Mouse (Mus musculus) forebrain, embryonic 12.5 days (tissue): ENCODE measurements around the gene Aqp1. TPM values are rescaled to one million over a fixed set of nuclear protein-coding genes. Genes with fewer than 3 reads are reported as not detected.

Experiments
- ATAC-seq: fragments of 200-750 bp; cut with Nextera tagmentation; 2 replicates; pipeline ENCODE4 v1.8.0; 2017; ENCODE audit warnings: moderate TSS enrichment; ENCODE audit not compliant: low FRiP score
- H3K27ac ChIP-seq: fragments of 300-500 bp; sonication (generic); 2 replicates; pipeline ENCODE4 v1.5.1; 2016; ENCODE audit warnings: mild to moderate bottlenecking
- H3K27me3 ChIP-seq: fragments of 300-500 bp; sonication (generic); 2 replicates; pipeline ENCODE4 v1.6.1; 2016; ENCODE audit warnings: mild to moderate bottlenecking
- H3K36me3 ChIP-seq: fragments of 300-500 bp; sonication (generic); replicated peaks from 2 replicates; pipeline ENCODE4 v1.6.1; 2016; ENCODE audit warnings: mild to moderate bottlenecking
- H3K4me1 ChIP-seq: fragments of 300-500 bp; sonication (generic); 2 replicates; pipeline ENCODE4 v1.6.1; 2016
- H3K4me2 ChIP-seq: fragments of 300-500 bp; sonication (generic); 2 replicates; pipeline ENCODE4 v1.6.1; 2016; ENCODE audit warnings: mild to moderate bottlenecking, moderate library complexity
- H3K4me3 ChIP-seq: fragments of 300-500 bp; sonication (generic); replicated peaks from 2 replicates; pipeline ENCODE4 v1.5.1; 2016; ENCODE audit warnings: mild to moderate bottlenecking
- H3K9ac ChIP-seq: fragments of 300-500 bp; sonication (generic); 2 replicates; pipeline ENCODE4 v1.6.1; 2016; ENCODE audit warnings: mild to moderate bottlenecking
- H3K9me3 ChIP-seq: fragments of 300-500 bp; sonication (generic); 2 replicates; pipeline ENCODE4 v1.6.1; 2016
- WGBS: fragments of 180-500 bp; shearing (Covaris S2); methylation state at CpG from one replicate; pipeline ENCODE4 v1.1.7; 2016; 5-methylcytosine and 5-hydroxymethylcytosine counted together
- polyA plus RNA-seq: library from polyadenylated mRNA; unstranded; fragments of >200 nt; fragmentation: Nextera tagmentation; extraction: Ambion mirVana; gene quantifications from 2 replicates; pipeline ENCODE4 v1.2.1, GENCODE M21; 2016

Gene Aqp1
- 3.2 and 4.9 TPM in 2 replicates for polyA plus RNA-seq

DNA sequence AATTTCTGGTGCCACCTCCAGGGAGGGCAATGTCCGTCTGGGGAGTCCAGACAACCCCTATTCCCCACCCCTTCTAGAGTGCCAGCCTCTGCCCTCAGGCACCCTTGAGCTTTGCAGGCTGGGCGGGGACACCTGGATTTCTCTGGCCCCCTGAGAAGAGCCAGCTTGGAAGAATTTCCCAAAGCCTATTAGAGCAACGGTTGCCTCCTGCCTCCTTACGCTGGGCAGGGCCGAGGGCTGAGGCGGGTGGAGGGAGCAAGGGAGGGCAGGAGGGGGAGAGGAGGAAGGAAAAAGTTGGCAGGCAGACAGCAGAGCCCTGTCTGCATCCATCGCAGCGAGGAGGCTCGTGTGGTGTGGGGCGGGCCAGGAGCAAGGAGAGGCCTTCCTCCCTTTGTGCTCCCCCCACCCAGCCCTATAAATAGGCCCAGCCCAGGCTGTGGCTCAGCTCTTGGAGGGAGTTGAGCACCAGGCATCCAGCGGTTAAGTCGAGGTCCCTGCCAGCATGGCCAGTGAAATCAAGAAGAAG lies at the start of gene Aqp1:
Gene Aqp1 (plus strand): TSS at position 444 of the 526 bp plus-strand sequence.
- no peak within 1 kb of the TSS for H3K9ac ChIP-seq
- peak; percentile 70 for ATAC-seq
- H3K4me3 ChIP-seq, result no peak within 1 kb of the TSS
- no peaks in the 10 kb centered on the region for H3K36me3 ChIP-seq
- no peak within 1 kb of the TSS for H3K27ac ChIP-seq
- no peak within 1 kb of the TSS for H3K4me2 ChIP-seq
- WGBS, result 16% methylated on average over 12 of the region's 12 CpGs
- no peaks in the 10 kb centered on the region for H3K9me3 ChIP-seq
- peaks cover 18% of the 10 kb centered on the region for H3K4me1 ChIP-seq
- peaks cover 3% of the 10 kb centered on the region; the same call in 1 of the 2 replicates for H3K27me3 ChIP-seq

DNA sequence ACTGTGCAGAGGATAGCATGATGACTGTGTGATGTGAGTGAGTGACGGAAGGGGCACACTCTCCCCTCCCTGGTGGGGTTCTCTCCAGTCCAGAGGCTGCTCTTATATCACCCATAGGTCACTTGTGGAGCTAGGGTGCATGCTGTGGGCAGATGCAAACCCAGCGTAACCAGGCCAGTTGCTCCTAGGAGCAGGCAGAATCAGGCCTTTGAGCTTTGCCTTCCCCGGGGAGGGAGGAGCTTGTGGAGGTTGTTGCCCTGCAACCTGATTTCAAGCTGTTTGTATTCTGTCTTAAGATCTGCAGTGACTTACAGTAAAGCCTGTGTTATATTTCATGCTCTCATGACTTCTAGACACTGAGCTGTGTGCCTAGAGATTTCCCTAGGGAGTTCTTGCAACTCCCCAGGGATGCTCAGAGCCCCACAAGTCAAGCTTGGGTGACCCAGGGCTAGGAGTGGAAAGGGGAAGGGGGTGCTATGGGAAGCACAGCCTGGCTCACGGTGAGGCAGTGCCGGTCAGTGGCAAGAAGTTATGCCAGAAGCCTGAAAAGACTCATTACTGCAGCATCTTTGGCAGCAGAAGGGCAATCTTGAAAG lies 48.1 kb upstream of the Aqp1 start:
- Histone ChIP-seq H3K9ac (no peak overlapping the region), H3K27ac (no peak overlapping the region), H3K27me3 (no peaks in the 10 kb centered on the region), H3K36me3 (peaks cover 15% of the 10 kb centered on the region), H3K4me1 (no peaks in the 10 kb centered on the region), H3K4me2 (no peak overlapping the region), H3K4me3 (no peak overlapping the region), H3K9me3 (no peaks in the 10 kb centered on the region)
- WGBS, result 95% methylated on average over 5 of the region's 5 CpGs
- ATAC-seq, result no peak

DNA sequence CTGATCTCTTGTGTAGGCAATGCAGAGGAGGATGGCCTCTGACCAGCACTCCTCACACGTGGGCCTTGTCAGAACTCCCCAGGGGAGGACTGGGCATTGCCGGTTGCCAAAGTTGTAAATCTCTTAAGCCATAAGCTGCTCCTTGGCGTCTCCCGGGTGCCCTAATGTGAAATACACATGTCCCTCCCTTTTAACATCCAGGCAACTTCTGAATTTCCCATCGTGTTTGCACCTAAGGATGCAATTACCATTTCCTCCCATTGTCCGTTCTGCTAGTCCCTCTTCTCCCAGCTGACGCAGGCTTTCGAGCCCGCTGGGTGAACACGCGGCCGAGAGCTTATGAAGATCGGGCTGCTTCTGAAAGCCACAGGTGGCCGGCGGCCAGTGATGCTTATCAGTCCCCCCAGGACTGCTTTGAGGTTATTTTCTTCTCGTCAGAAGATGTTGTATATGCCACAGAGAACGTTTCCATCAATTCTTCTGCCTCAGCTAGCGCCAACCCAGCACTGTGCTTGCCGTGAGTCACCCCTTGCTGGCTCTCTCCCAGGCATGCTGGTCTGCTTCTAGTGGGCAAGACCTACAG lies 41.6 kb upstream of the Aqp1 start:
- no peak overlapping the region for H3K9ac ChIP-seq
- peaks cover 32% of the 10 kb centered on the region for H3K36me3 ChIP-seq
- no peak overlapping the region for H3K4me3 ChIP-seq
- H3K27me3 ChIP-seq, result no peaks in the 10 kb centered on the region
- no peaks in the 10 kb centered on the region for H3K9me3 ChIP-seq
- no peak overlapping the region for H3K4me2 ChIP-seq
- no peak for ATAC-seq
- WGBS, result 74% methylated on average over 19 of the region's 19 CpGs
- no peak overlapping the region for H3K27ac ChIP-seq
- no peaks in the 10 kb centered on the region for H3K4me1 ChIP-seq

DNA sequence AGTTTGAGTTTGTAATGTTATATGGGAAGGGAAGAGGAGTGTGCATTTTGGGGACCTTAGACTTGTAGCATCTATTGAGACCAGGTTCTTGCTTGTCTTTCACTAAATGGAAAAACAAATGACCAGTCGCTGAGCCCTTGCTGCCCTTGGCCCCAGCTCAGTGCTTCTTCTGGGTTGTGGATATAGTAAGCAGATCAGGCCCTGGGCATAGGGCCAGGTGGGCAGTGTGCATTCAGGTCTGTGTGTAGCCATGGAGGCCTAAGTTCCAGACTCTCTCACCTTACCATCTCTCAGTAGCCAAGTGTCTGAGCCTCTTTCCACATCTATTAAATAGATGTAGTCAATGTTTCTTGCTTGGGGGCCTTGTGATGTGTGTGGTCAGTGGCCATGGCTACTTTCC lies 40.9 kb upstream of the Aqp1 start:
- Histone ChIP-seq H3K4me1 (no peaks in the 10 kb centered on the region), H3K36me3 (peaks cover 36% of the 10 kb centered on the region)

DNA sequence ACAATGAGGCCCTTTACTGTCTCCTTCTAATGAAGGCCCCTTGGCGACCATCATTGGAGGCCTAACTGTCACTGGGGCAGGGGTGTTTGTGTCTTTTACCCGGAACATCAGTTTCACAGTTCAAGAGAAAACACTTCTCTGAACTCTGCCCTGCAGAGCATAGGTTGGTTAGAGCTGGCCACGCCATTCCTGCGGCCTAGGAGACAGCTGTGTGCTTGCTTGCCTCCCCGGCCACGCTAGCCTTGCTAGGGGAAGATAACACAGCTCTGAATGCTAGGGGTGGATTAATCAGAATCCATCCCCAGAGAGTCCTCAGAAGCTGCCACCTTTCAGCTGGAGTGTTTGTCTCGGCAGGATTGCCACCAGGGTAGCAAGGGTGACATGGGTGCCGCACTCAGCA lies 36.8 kb upstream of the Aqp1 start:
- Histone ChIP-seq H3K36me3 (peaks cover 46% of the 10 kb centered on the region), H3K27me3 (no peaks in the 10 kb centered on the region), H3K9me3 (no peaks in the 10 kb centered on the region), H3K27ac (no peak overlapping the region), H3K4me3 (no peak overlapping the region), H3K9ac (no peak overlapping the region), H3K4me2 (no peak overlapping the region), H3K4me1 (no peaks in the 10 kb centered on the region)
- 92% methylated on average over 8 of the region's 8 CpGs for WGBS
- no peak for ATAC-seq

More for the DNA sequence above, 40.9 kb upstream of the Aqp1 start:
- no peak for ATAC-seq
- Histone ChIP-seq H3K9ac (no peak overlapping the region), H3K27ac (no peak overlapping the region), H3K9me3 (no peaks in the 10 kb centered on the region), H3K4me2 (no peak overlapping the region), H3K4me3 (no peak overlapping the region), H3K27me3 (no peaks in the 10 kb centered on the region)
- WGBS, result 94% methylated on average over 1 of the region's 1 CpGs

DNA sequence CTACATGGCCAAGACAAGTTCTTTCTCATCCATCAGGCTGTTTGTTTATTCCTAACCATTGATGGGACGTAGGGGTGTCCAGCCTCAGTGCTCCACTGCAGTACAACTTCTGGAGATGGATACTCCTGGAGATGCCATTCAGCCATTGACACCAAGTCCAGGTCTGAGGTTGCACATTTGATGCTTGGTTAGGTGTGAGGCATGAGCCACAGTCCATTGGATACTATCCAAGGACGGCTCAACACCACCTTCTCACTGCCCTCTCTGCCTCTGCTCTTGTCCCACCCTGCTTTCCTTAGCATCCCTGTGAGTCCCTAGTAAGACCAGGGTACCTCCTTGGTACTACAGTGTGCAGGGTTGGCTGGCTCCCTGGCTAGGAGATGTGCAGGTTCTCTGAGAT lies 36.3 kb upstream of the Aqp1 start:
- Histone ChIP-seq H3K4me1 (no peaks in the 10 kb centered on the region), H3K27me3 (no peaks in the 10 kb centered on the region), H3K4me3 (no peak overlapping the region), H3K9ac (no peak overlapping the region), H3K9me3 (no peaks in the 10 kb centered on the region), H3K36me3 (peaks cover 43% of the 10 kb centered on the region), H3K27ac (no peak overlapping the region), H3K4me2 (no peak overlapping the region)
- WGBS, result 85% methylated on average over 2 of the region's 2 CpGs
- no peak for ATAC-seq

DNA sequence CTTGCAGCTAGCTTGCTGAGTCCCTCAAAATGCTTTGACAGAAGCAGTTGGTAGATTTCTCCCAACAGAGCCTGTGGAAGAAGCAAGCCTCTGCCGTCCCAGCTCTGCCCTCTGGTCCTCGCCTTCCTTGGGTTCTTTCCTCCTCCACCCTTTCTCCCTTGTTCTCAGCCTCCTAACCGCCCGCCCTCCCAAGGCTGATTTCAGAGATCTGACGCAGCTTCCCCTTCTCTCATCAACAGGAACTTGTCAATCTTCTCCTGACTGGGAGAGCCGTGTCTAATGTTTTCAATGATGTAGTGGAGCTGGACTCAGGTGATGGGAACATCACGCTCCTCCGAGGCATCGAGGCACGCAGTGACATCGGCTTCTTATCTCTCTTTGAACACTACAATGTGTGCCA lies 35.5 kb upstream of the Aqp1 start:
- WGBS, result 92% methylated on average over 11 of the region's 11 CpGs
- Histone ChIP-seq H3K9me3 (no peaks in the 10 kb centered on the region), H3K4me2 (no peak overlapping the region), H3K4me1 (0 out of 2 replicates have a peak, but pooled peaks cover 2% of the 10 kb centered on the region), H3K4me3 (no peak overlapping the region), H3K27me3 (no peaks in the 10 kb centered on the region), H3K27ac (no peak overlapping the region), H3K9ac (no peak overlapping the region), H3K36me3 (peaks cover 40% of the 10 kb centered on the region)
- ATAC-seq, result no peak

DNA sequence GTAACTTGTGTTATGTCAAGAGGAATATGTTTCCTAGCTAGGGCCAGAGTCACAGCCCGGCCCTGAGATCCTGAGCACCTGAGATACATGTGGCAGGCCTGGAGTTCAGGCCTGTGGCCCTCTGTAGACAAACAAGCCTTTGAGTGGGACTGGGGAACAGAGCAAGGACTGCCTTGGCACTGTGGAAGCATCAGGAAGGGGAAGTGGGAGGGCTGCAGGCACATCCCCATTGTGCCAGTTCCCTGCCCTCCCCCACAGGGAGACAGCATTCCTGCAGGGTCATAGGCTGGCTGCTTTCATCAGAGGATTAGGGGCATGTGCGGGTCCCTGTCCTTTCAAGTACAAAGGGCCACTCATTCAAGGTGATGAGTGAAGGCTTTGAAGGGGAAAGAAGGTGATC lies 26.1 kb upstream of the Aqp1 start:
- peaks cover 15% of the 10 kb centered on the region; the same call in 1 of the 2 replicates for H3K36me3 ChIP-seq
- WGBS, result 56% methylated on average over 2 of the region's 2 CpGs
- no peak overlapping the region for H3K4me3 ChIP-seq
- no peaks in the 10 kb centered on the region for H3K9me3 ChIP-seq
- H3K27me3 ChIP-seq, result no peaks in the 10 kb centered on the region
- no peak overlapping the region for H3K9ac ChIP-seq
- H3K27ac ChIP-seq, result no peak overlapping the region
- H3K4me2 ChIP-seq, result no peak overlapping the region
- peaks cover 2% of the 10 kb centered on the region; the same call in 1 of the 2 replicates for H3K4me1 ChIP-seq
- ATAC-seq, result no peak

DNA sequence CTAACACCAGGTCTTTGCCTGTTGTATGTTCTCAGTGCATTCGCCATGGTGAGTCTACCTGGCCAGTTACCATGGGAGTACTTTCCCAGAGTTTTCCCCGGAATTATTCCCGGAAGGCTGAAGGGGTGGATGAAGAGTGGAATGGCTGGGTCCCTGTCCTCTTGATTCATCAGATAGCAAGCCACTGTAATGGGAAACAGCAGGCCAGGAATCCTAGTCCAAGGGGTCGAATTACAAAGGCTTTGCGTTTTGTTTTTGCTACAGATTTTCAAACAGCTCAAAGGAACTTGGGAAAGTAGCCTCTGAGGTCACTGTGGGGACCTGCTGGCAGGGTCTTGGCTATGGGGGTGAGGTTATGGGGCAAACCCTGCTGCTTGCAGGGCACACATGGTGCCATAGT lies 24.3 kb upstream of the Aqp1 start:
- H3K4me2 ChIP-seq, result no peak overlapping the region
- no peak for ATAC-seq
- peaks cover 15% of the 10 kb centered on the region; the same call in 1 of the 2 replicates for H3K36me3 ChIP-seq
- WGBS, result 80% methylated on average over 5 of the region's 5 CpGs
- no peaks in the 10 kb centered on the region; the same call in 1 of the 2 replicates for H3K4me1 ChIP-seq
- H3K4me3 ChIP-seq, result no peak overlapping the region
- no peak overlapping the region for H3K9ac ChIP-seq
- no peaks in the 10 kb centered on the region for H3K9me3 ChIP-seq
- H3K27me3 ChIP-seq, result no peaks in the 10 kb centered on the region
- H3K27ac ChIP-seq, result no peak overlapping the region

DNA sequence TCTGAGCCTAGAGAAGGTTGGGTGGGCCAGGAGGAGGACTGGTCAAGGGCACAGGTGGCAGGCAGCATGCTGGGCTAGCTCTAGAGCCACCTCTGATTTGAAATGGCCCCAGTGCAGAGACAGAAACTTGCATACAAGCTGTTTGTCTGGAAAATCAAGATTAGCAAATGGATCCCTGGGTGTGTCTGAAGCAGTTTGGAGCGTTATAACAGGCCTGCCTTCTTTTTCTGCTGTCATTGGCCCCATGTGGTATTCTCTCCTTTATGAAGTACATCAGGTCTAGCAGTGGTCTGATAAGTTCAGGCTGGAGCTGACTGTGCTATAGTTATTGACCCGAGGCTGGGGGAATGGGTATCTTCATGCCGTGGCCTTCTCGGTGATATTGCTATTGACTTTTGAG lies 22.3 kb upstream of the Aqp1 start:
- Histone ChIP-seq H3K4me2 (no peak overlapping the region), H3K4me1 (no peaks in the 10 kb centered on the region; the same call in 1 of the 2 replicates), H3K4me3 (no peak overlapping the region), H3K27me3 (no peaks in the 10 kb centered on the region), H3K36me3 (peaks cover 20% of the 10 kb centered on the region; the same call in 1 of the 2 replicates), H3K27ac (no peak overlapping the region), H3K9ac (no peak overlapping the region), H3K9me3 (no peaks in the 10 kb centered on the region)
- no peak for ATAC-seq
- WGBS, result 89% methylated on average over 4 of the region's 4 CpGs

DNA sequence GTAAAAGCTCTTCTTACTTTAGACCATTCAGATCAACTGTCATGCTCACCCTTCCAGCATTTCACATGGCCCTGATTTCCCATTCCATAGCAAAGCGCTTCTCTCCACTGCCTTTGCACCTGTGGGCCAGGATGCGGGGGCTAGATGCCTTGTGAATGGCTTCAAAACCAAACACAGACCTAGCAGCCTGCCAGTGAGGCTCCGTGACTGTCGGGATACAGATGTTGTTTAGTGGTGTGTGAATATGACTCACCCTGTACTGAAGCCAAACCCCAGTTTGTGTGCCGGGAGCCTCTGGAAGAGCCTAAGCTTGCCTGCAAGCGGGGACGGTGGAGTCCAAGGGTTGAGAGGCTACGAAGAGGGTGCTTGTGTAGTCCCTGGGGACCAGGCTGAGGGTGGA lies 21.6 kb upstream of the Aqp1 start:
- H3K27ac ChIP-seq, result no peak overlapping the region
- no peak overlapping the region for H3K4me3 ChIP-seq
- peaks cover 15% of the 10 kb centered on the region; the same call in 1 of the 2 replicates for H3K36me3 ChIP-seq
- no peak overlapping the region for H3K4me2 ChIP-seq
- H3K27me3 ChIP-seq, result no peaks in the 10 kb centered on the region
- no peaks in the 10 kb centered on the region; the same call in 1 of the 2 replicates for H3K4me1 ChIP-seq
- H3K9me3 ChIP-seq, result no peaks in the 10 kb centered on the region
- H3K9ac ChIP-seq, result no peak overlapping the region
- no peak for ATAC-seq
- 88% methylated on average over 8 of the region's 8 CpGs for WGBS

DNA sequence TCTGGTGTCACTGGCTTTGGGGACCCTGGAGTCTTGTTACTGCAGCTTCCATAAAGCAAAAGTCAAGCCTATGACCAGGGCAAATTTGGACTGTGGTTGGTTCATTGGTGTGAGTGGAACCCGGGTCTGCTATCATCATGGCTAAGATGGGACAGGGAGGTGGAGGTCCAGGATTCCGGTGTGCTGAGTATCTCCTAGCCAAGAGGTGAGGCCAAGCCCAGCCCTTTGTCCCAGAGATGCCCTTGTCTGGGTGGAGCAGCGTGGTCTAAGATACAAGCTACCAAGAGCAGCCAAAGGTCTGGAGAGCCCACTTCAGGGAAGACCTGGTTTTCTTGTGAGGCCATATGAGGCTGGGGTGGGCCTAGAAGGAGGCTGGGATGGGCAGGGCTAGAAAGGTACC lies 17.6 kb upstream of the Aqp1 start:
- no peaks in the 10 kb centered on the region for H3K4me1 ChIP-seq
- H3K9ac ChIP-seq, result no peak overlapping the region
- H3K27ac ChIP-seq, result no peak overlapping the region
- no peak overlapping the region for H3K4me3 ChIP-seq
- ATAC-seq, result no peak
- H3K9me3 ChIP-seq, result no peaks in the 10 kb centered on the region
- no peaks in the 10 kb centered on the region for H3K27me3 ChIP-seq
- H3K4me2 ChIP-seq, result no peak overlapping the region
- WGBS, result 95% methylated on average over 3 of the region's 3 CpGs
- peaks cover 5% of the 10 kb centered on the region for H3K36me3 ChIP-seq
